Comparison of ENCODE assay signal across 29 mouse cellular contexts in genomic region chr2:179064616-179065015, GRCm38 (mm10).
DNase-seq lines count a peak whose midpoint lies in the region; ATAC-seq and TF ChIP-seq lines count a peak whose summit lies in the region.
"Had no signal": no experiment of that assay in that cellular context is flagged by ENCODE, and none has a peak within 500 bp of the region (broad histone marks: within the 10 kb centered on the region; RNA-seq: fewer than 3 reads in every experiment).

No protein-coding gene starts in this region.

- no peak for TF ChIP-seq CTCF in midbrain, postnatal 0 days (IDR thresholded peaks at IDR 0.05)
- no peak for TF ChIP-seq CTCF in layer of hippocampus, adult 2 months (conservative IDR thresholded peaks at IDR 0.05)

- H3K9ac ChIP-seq in hindbrain, embryonic 13.5 days, result no peak overlapping the region
- H3K9ac ChIP-seq in hindbrain, embryonic 12.5 days, result no peak overlapping the region
- no peak overlapping the region for H3K9ac ChIP-seq in midbrain, embryonic 14.5 days (replicated peaks; ENCODE audit: low read length)
- no peak overlapping the region for H3K9ac ChIP-seq in hindbrain, embryonic 16.5 days (ENCODE audit: low read depth, low read length)
- H3K9ac ChIP-seq in midbrain, postnatal 0 days (replicated peaks; ENCODE audit: low read length, poor library complexity, severe bottlenecking), result no peak overlapping the region
- H3K9ac ChIP-seq: kidney, embryonic 15.5 days; liver, embryonic 15.5 days; lung, embryonic 14.5 days; midbrain, embryonic 12.5 days; stomach, embryonic 15.5 days had no signal

- H3K9me3 ChIP-seq in hindbrain, embryonic 13.5 days, result no peaks in the 10 kb centered on the region
- no peaks in the 10 kb centered on the region for H3K9me3 ChIP-seq in hindbrain, embryonic 12.5 days (replicated peaks)
- H3K9me3 ChIP-seq in midbrain, embryonic 14.5 days (ENCODE audit: control insufficient read depth, low read length), result no peaks in the 10 kb centered on the region
- H3K9me3 ChIP-seq in midbrain, embryonic 10.5 days (replicated peaks), result no peaks in the 10 kb centered on the region
- no peaks in the 10 kb centered on the region for H3K9me3 ChIP-seq in hindbrain, embryonic 16.5 days (ENCODE audit: control insufficient read depth, low read length)
- no peaks in the 10 kb centered on the region for H3K9me3 ChIP-seq in midbrain, postnatal 0 days (ENCODE audit: low read length)
- H3K9me3 ChIP-seq: kidney, embryonic 15.5 days; liver, embryonic 15.5 days; midbrain, embryonic 12.5 days; stomach, embryonic 15.5 days had no signal

- H3K4me3 ChIP-seq in hindbrain, embryonic 13.5 days, result no peak overlapping the region
- H3K4me3 ChIP-seq in hindbrain, embryonic 12.5 days, result no peak overlapping the region
- no peak overlapping the region for H3K4me3 ChIP-seq in midbrain, embryonic 14.5 days (replicated peaks; ENCODE audit: low read depth, low read length)
- H3K4me3 ChIP-seq in midbrain, embryonic 10.5 days, result no peak overlapping the region
- H3K4me3 ChIP-seq in hindbrain, embryonic 16.5 days (ENCODE audit: low read length), result no peak overlapping the region
- no peak overlapping the region for H3K4me3 ChIP-seq in midbrain, postnatal 0 days (ENCODE audit: low read depth, low read length)
- no peak overlapping the region for H3K4me3 ChIP-seq in layer of hippocampus, adult 2 months
- H3K4me3 ChIP-seq: kidney, embryonic 15.5 days; liver, embryonic 15.5 days; midbrain, embryonic 12.5 days; myocyte; stomach, embryonic 15.5 days had no signal

- H3K27ac ChIP-seq in hindbrain, embryonic 13.5 days, result 0 out of 2 replicates have a peak overlapping the region, but pooled peaks have one; percentile 50
- H3K27ac ChIP-seq in hindbrain, embryonic 12.5 days, result no peak overlapping the region
- 0 out of 2 replicates have a peak overlapping the region, but pooled peaks have one; percentile 20 for H3K27ac ChIP-seq in midbrain, embryonic 14.5 days (replicated peaks; ENCODE audit: low read depth, low read length)
- H3K27ac ChIP-seq in midbrain, embryonic 10.5 days (replicated peaks), result no peak overlapping the region
- H3K27ac ChIP-seq in hindbrain, embryonic 16.5 days (ENCODE audit: low read depth, low read length), result no peak overlapping the region
- H3K27ac ChIP-seq in midbrain, postnatal 0 days (ENCODE audit: low read depth, low read length), result no peak overlapping the region
- no peak overlapping the region for H3K27ac ChIP-seq in layer of hippocampus, adult 2 months
- H3K27ac ChIP-seq: kidney, embryonic 15.5 days; liver, embryonic 15.5 days; midbrain, embryonic 12.5 days; stomach, embryonic 15.5 days had no signal

- peak; percentile 72 for DNase-seq in midbrain, embryonic 14.5 days
- no peak for DNase-seq in midbrain, embryonic 10.5 days (ENCODE audit: low spot score)
- peak; percentile 30 for DNase-seq in midbrain, postnatal 0 days (ENCODE audit: low spot score)
- no peak for DNase-seq in gastrocnemius, postnatal 10 days
- no peak for DNase-seq in layer of hippocampus, adult 2 months (ENCODE audit: low spot score in 2 of 2)
- DNase-seq: adrenal gland, adult 8-10 months; cerebellum, adult 8-10 months; cerebellum, postnatal 25 days; gastrocnemius, postnatal 36 days; heart, adult 18-20 months; heart, postnatal 36 days; kidney, adult 18-20 months; kidney, postnatal 4 days; layer of hippocampus, adult 9-11 months; lung, embryonic 14.5 days; lung, postnatal 14 days; right cerebral cortex, postnatal 14 days had no signal

- H3K4me2 ChIP-seq in hindbrain, embryonic 13.5 days, result no peak overlapping the region
- no peak overlapping the region for H3K4me2 ChIP-seq in hindbrain, embryonic 12.5 days (replicated peaks)
- H3K4me2 ChIP-seq in midbrain, embryonic 14.5 days (ENCODE audit: low read length), result no peak overlapping the region
- no peak overlapping the region for H3K4me2 ChIP-seq in hindbrain, embryonic 16.5 days (ENCODE audit: low read length)
- H3K4me2 ChIP-seq in midbrain, postnatal 0 days (ENCODE audit: low read depth, low read length, poor library complexity, severe bottlenecking), result no peak overlapping the region
- H3K4me2 ChIP-seq: heart, embryonic 11.5 days; kidney, embryonic 15.5 days; liver, embryonic 15.5 days; lung, embryonic 14.5 days; midbrain, embryonic 12.5 days; stomach, embryonic 15.5 days had no signal

- H3K27me3 ChIP-seq in hindbrain, embryonic 13.5 days, result 0 out of 2 replicates have a peak, but pooled peaks cover 3% of the 10 kb centered on the region
- H3K27me3 ChIP-seq in hindbrain, embryonic 12.5 days, result no peaks in the 10 kb centered on the region
- H3K27me3 ChIP-seq in midbrain, embryonic 14.5 days (ENCODE audit: control insufficient read depth, insufficient read depth, low read length), result no peaks in the 10 kb centered on the region
- no peaks in the 10 kb centered on the region for H3K27me3 ChIP-seq in midbrain, embryonic 10.5 days (ENCODE audit: low read depth, poor library complexity, severe bottlenecking)
- H3K27me3 ChIP-seq in hindbrain, embryonic 16.5 days (replicated peaks; ENCODE audit: control insufficient read depth, insufficient read depth, low read length), result no peaks in the 10 kb centered on the region
- no peaks in the 10 kb centered on the region for H3K27me3 ChIP-seq in midbrain, postnatal 0 days (ENCODE audit: insufficient read depth, low read length)
- H3K27me3 ChIP-seq: kidney, embryonic 15.5 days; liver, embryonic 15.5 days; midbrain, embryonic 12.5 days; stomach, embryonic 15.5 days had no signal

- WGBS in hindbrain, embryonic 13.5 days, result 29% methylated on average over 8 of the region's 8 CpGs
- WGBS in hindbrain, embryonic 12.5 days, result 33% methylated on average over 8 of the region's 8 CpGs
- 25% methylated on average over 8 of the region's 8 CpGs for WGBS in midbrain, embryonic 14.5 days
- WGBS in midbrain, embryonic 10.5 days, result 67% methylated on average over 8 of the region's 8 CpGs
- WGBS in hindbrain, embryonic 16.5 days, result 16% methylated on average over 8 of the region's 8 CpGs
- WGBS in midbrain, postnatal 0 days, result 24% methylated on average over 8 of the region's 8 CpGs

- H3K36me3 ChIP-seq in hindbrain, embryonic 13.5 days, result no peaks in the 10 kb centered on the region
- no peaks in the 10 kb centered on the region for H3K36me3 ChIP-seq in hindbrain, embryonic 12.5 days
- no peaks in the 10 kb centered on the region for H3K36me3 ChIP-seq in midbrain, embryonic 14.5 days (ENCODE audit: control insufficient read depth, insufficient read depth, low read length)
- H3K36me3 ChIP-seq in midbrain, embryonic 10.5 days, result no peaks in the 10 kb centered on the region
- no peaks in the 10 kb centered on the region for H3K36me3 ChIP-seq in hindbrain, embryonic 16.5 days (ENCODE audit: control insufficient read depth, insufficient read depth, low read length)
- H3K36me3 ChIP-seq in midbrain, postnatal 0 days (ENCODE audit: insufficient read depth, low read length), result no peaks in the 10 kb centered on the region
- H3K36me3 ChIP-seq: G1E; kidney, embryonic 15.5 days; liver, embryonic 15.5 days; midbrain, embryonic 12.5 days; stomach, embryonic 15.5 days had no signal

- peaks cover 12% of the 10 kb centered on the region for H3K4me1 ChIP-seq in hindbrain, embryonic 13.5 days (replicated peaks)
- peaks cover 5% of the 10 kb centered on the region for H3K4me1 ChIP-seq in hindbrain, embryonic 12.5 days
- H3K4me1 ChIP-seq in midbrain, embryonic 14.5 days (ENCODE audit: control insufficient read depth, insufficient read depth, low read length), result 0 out of 2 replicates have a peak, but pooled peaks cover 5% of the 10 kb centered on the region
- H3K4me1 ChIP-seq in midbrain, embryonic 10.5 days, result peaks cover 3% of the 10 kb centered on the region; the same call in 1 of the 2 replicates
- no peaks in the 10 kb centered on the region; the same call in 1 of the 2 replicates for H3K4me1 ChIP-seq in hindbrain, embryonic 16.5 days (ENCODE audit: control insufficient read depth, insufficient read depth, low read depth, low read length)
- peaks cover 9% of the 10 kb centered on the region; the same call in 1 of the 2 replicates for H3K4me1 ChIP-seq in midbrain, postnatal 0 days (ENCODE audit: insufficient read depth, low read length)
- H3K4me1 ChIP-seq: kidney, embryonic 15.5 days; liver, embryonic 15.5 days; stomach, embryonic 15.5 days had no signal

- ATAC-seq in hindbrain, embryonic 13.5 days (ENCODE audit: low FRiP score), result no peak
- ATAC-seq in hindbrain, embryonic 12.5 days (ENCODE audit: low FRiP score), result no peak
- no peak for ATAC-seq in midbrain, embryonic 14.5 days (ENCODE audit: low FRiP score, low TSS enrichment)
- 0 out of 2 replicates have a peak, but pooled peaks have one; percentile 37 for ATAC-seq in hindbrain, embryonic 16.5 days
- ATAC-seq in midbrain, postnatal 0 days (ENCODE audit: low FRiP score), result no peak
- ATAC-seq: forebrain, embryonic 14.5 days; inflammation-experienced regulatory T-cells, adult 6 months had no signal

Comparison
In these comparisons a context has a peak if more than half of its experiments do, and no peak if none do; other contexts are left out.
1. H3K27ac ChIP-seq: peak in hindbrain, embryonic 13.5 days (single experiment) and midbrain, embryonic 14.5 days (single experiment); none in hindbrain, embryonic 12.5 days (single experiment), midbrain, embryonic 10.5 days (single experiment), hindbrain, embryonic 16.5 days (single experiment), midbrain, postnatal 0 days (single experiment) and layer of hippocampus, adult 2 months (single experiment).
2. DNase-seq: peak in midbrain, embryonic 14.5 days (single experiment) and midbrain, postnatal 0 days (single experiment); none in midbrain, embryonic 10.5 days (single experiment), gastrocnemius, postnatal 10 days (single experiment) and layer of hippocampus, adult 2 months (0 of 2).